Mouse (Mus musculus) G1E (cell line): ENCODE measurements around the gene Ccdc93.
A peak's percentile ranks its signal among the peaks of the same experiment; 100 is the strongest.

ENCODE experiments used
- CTCF ChIP-seq: IDR thresholded peaks from 2 replicates; pipeline ENCODE4 v1.5.1; 2012; ENCODE audit warnings: low read depth, low read length, inconsistent platforms, mixed read lengths
- GATA1 ChIP-seq: IDR thresholded peaks from 2 replicates; pipeline ENCODE4 v1.6.1; 2012; ENCODE audit warnings: borderline replicate concordance, low read length, inconsistent platforms, mixed read lengths
- GATA2 ChIP-seq: IDR thresholded peaks from 2 replicates; pipeline ENCODE4 v1.6.1; 2012; ENCODE audit warnings: low read depth, low read length, inconsistent platforms, borderline replicate concordance
- TAL1 ChIP-seq: conservative IDR thresholded peaks from 2 replicates; pipeline ENCODE4 v1.6.1; 2012; ENCODE audit warnings: low read depth, low read length, inconsistent platforms, mixed read lengths

GRCm38 (mm10) chr1:121440535-121441381, 9.9 kb downstream of the Ccdc93 start:
- TF ChIP-seq CTCF (peak; percentile 60), GATA1 (no peak), GATA2 (no peak), TAL1 (no peak)
